Mouse (Mus musculus): ENCODE results near the gene Lamtor1.

DNA sequence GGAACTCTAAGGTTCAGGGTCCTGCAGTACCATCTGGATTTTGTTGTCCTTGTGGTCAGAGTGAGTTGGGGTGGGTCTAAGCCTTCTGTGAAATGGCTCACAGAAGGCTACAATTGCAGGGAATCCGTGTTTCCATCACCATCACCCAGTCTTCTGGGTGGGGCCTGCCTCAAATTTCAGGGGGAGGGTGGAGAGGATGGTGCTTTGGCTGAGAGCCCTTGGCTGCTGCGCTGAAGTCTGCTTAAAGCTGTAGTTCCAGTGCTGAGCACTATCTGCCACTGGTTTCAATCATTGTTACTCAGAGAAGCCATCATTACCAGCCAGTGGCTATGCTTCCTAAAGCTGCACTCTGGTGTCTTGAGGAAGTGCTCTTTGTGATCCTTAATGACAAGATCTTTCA lies 68.8 kb downstream of the Lamtor1 start:
- TF ChIP-seq CTCF (IDR thresholded peaks at IDR 0.05; ENCODE audit: borderline replicate concordance, insufficient read depth, low read length) (no peak), POLR2A (IDR thresholded peaks at IDR 0.05; ENCODE audit: low read depth, low read length) (no peak)

All from embryonic fibroblast, embryonic 13.5 days (primary cell).